Mouse (Mus musculus): ENCODE results near the gene Lin7c. TPM values are rescaled to one million over a fixed set of nuclear protein-coding genes. Genes with fewer than 3 reads are reported as not detected.
A peak's percentile ranks its signal among the peaks of the same experiment; 100 is the strongest.

Lin7c gene
- polyA plus RNA-seq (2012; rRNA removed) (5.2 and 7.2 TPM in 2 replicates), polyA plus RNA-seq (2014; fragmentation: Nextera tagmentation; extraction: Ambion mirVana) (16.8 and 17.3 TPM in 2 replicates)

DNA sequence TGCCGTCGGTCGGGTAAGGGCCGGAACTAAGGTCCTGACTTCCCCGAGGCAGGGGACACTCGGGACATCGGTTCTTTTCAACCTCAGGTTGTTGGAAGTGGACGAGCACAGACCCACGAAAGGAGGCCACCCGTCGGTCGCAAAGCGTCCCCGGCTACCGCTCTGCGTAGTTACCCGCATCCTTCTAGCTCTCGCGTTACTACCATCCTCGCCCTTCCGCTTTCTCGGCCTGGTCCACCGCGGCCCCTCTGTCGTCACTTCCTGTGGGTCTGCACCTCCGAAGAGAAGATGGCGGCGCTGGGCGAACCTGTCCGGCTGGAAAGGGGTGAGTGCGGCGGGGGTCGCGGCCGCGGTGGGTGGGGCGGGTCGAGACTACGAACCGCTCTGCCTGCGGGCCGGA, at the start of gene Lin7c:
Lin7c (plus strand) TSS at position 257 of the 400 bp plus-strand sequence.
- DNase-seq (ENCODE audit: low read depth in 3 of 3, low spot score in 3 of 3) (peak; percentile 85 to 88 (median 86)), ATAC-seq (ENCODE audit: insufficient read depth) (peak; percentile 100)
- peak within 1 kb of the TSS; percentile 98 for H3K9ac ChIP-seq (replicated peaks)
- under 1% methylated on average over 42 of the region's 42 CpGs for WGBS (ENCODE audit: insufficient replicate concordance)
- no peaks in the 10 kb centered on the region for H3K9me3 ChIP-seq (ENCODE audit: control insufficient read depth, low read length)
- H3K4me2 ChIP-seq (ENCODE audit: low read depth): peak within 1 kb of the TSS; percentile 87
- H3K36me3 ChIP-seq (replicated peaks; ENCODE audit: control insufficient read depth, insufficient read depth, low read depth): peaks cover 12% of the 10 kb centered on the region
- peak within 1 kb of the TSS; percentile 75 to 97 for H3K4me3 ChIP-seq (ENCODE audit: insufficient read depth in 1 of 2, low read depth in 2 of 2, low read length in 2 of 2)
- H3K27me3 ChIP-seq (ENCODE audit: control insufficient read depth, insufficient read depth, low read length): no peaks in the 10 kb centered on the region
- TF ChIP-seq EP300 (IDR thresholded peaks at IDR 0.05; ENCODE audit: low read depth) (no peak), CTCF (IDR thresholded peaks at IDR 0.05; ENCODE audit: low read depth) (no peak)
- peak within 1 kb of the TSS; percentile 69 for H3K27ac ChIP-seq
- peaks cover 9% of the 10 kb centered on the region in 2 experiments for H3K4me1 ChIP-seq (replicated peaks; ENCODE audit: control insufficient read depth in 2 of 2, insufficient read depth in 2 of 2, low read length in 1 of 2)

GRCm38 (mm10) chr2:109846401-109846800, 44.3 kb upstream of the Lin7c start:
- WGBS (ENCODE audit: insufficient replicate concordance): 41% methylated on average over 4 of the region's 4 CpGs

DNA sequence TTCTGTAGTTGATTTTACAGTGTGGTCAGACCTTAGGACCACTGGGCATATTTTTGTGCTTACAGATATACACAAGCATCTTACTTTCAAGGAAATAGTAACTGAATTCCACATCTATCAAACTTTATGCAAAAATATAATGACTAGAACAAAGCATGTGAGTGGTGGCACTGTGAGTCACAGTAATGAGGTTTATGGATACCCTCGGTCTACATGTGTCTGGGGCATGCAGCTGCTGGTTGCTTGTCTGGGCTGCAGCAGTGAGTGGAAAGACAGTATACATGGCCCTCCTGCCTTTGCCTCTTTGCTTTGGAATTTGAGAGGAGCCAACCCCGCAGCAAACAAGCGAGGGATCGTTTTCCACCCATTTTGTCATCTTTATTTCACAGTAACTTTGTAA, 42.3 kb upstream of the Lin7c start:
- Histone ChIP-seq H3K27me3 (ENCODE audit: control insufficient read depth, insufficient read depth, low read length) (no peaks in the 10 kb centered on the region), H3K9ac (replicated peaks) (no peak overlapping the region), H3K4me1 (replicated peaks; ENCODE audit: control insufficient read depth in 2 of 2, insufficient read depth in 2 of 2, low read length in 1 of 2) (no peaks in the 10 kb centered on the region), H3K36me3 (replicated peaks; ENCODE audit: control insufficient read depth, insufficient read depth, low read depth) (no peaks in the 10 kb centered on the region), H3K27ac (no peak overlapping the region), H3K4me3 (ENCODE audit: insufficient read depth in 1 of 2, low read depth in 2 of 2, low read length in 2 of 2) (no peak overlapping the region), H3K9me3 (ENCODE audit: control insufficient read depth, low read length) (no peaks in the 10 kb centered on the region), H3K4me2 (ENCODE audit: low read depth) (no peak overlapping the region)
- 57% methylated on average over 4 of the region's 4 CpGs for WGBS (ENCODE audit: insufficient replicate concordance)
- ATAC-seq (ENCODE audit: insufficient read depth) (no peak), DNase-seq (ENCODE audit: low read depth in 3 of 3, low spot score in 3 of 3) (no peak)
- TF ChIP-seq CTCF (IDR thresholded peaks at IDR 0.05; ENCODE audit: low read depth) (no peak), EP300 (IDR thresholded peaks at IDR 0.05; ENCODE audit: low read depth) (no peak)

More at GRCm38 (mm10) chr2:109846401-109846800, 44.3 kb upstream of the Lin7c start:
- H3K4me3 ChIP-seq (ENCODE audit: insufficient read depth in 1 of 2, low read depth in 2 of 2, low read length in 2 of 2): no peak overlapping the region
- no peaks in the 10 kb centered on the region for H3K27me3 ChIP-seq (ENCODE audit: control insufficient read depth, insufficient read depth, low read length)
- DNase-seq (ENCODE audit: low read depth in 3 of 3, low spot score in 3 of 3) (no peak), ATAC-seq (ENCODE audit: insufficient read depth) (no peak)
- TF ChIP-seq CTCF (IDR thresholded peaks at IDR 0.05; ENCODE audit: low read depth) (no peak), EP300 (IDR thresholded peaks at IDR 0.05; ENCODE audit: low read depth) (no peak)
- no peak overlapping the region for H3K27ac ChIP-seq
- no peaks in the 10 kb centered on the region for H3K9me3 ChIP-seq (ENCODE audit: control insufficient read depth, low read length)
- no peak overlapping the region for H3K9ac ChIP-seq (replicated peaks)
- H3K4me2 ChIP-seq (ENCODE audit: low read depth): no peak overlapping the region
- H3K36me3 ChIP-seq (replicated peaks; ENCODE audit: control insufficient read depth, insufficient read depth, low read depth): no peaks in the 10 kb centered on the region
- H3K4me1 ChIP-seq (replicated peaks; ENCODE audit: control insufficient read depth in 2 of 2, insufficient read depth in 2 of 2, low read length in 1 of 2): no peaks in the 10 kb centered on the region

- no peak overlapping the region for H3K4me3 ChIP-seq (ENCODE audit: insufficient read depth in 1 of 2, low read depth in 2 of 2, low read length in 2 of 2)
- no peak for TF ChIP-seq EP300 (IDR thresholded peaks at IDR 0.05; ENCODE audit: low read depth)
- TF ChIP-seq CTCF (IDR thresholded peaks at IDR 0.05; ENCODE audit: low read depth): no peak
- H3K4me2 ChIP-seq (ENCODE audit: low read depth): no peak overlapping the region
- no peaks in the 10 kb centered on the region for H3K27me3 ChIP-seq (ENCODE audit: control insufficient read depth, insufficient read depth, low read length)
- H3K36me3 ChIP-seq (replicated peaks; ENCODE audit: control insufficient read depth, insufficient read depth, low read depth): no peaks in the 10 kb centered on the region
- H3K9ac ChIP-seq (replicated peaks): no peak overlapping the region
- WGBS (ENCODE audit: insufficient replicate concordance): 42% methylated on average over 8 of the region's 8 CpGs
- ATAC-seq (ENCODE audit: insufficient read depth) (no peak), DNase-seq (ENCODE audit: low read depth in 3 of 3, low spot score in 3 of 3) (no peak)
- no peak overlapping the region for H3K27ac ChIP-seq
- no peaks in the 10 kb centered on the region for H3K4me1 ChIP-seq (replicated peaks; ENCODE audit: control insufficient read depth in 2 of 2, insufficient read depth in 2 of 2, low read length in 1 of 2)
- no peaks in the 10 kb centered on the region for H3K9me3 ChIP-seq (ENCODE audit: control insufficient read depth, low read length)
Measured at GRCm38 (mm10) chr2:109848715-109849114, 41.9 kb upstream of the Lin7c start.

DNA sequence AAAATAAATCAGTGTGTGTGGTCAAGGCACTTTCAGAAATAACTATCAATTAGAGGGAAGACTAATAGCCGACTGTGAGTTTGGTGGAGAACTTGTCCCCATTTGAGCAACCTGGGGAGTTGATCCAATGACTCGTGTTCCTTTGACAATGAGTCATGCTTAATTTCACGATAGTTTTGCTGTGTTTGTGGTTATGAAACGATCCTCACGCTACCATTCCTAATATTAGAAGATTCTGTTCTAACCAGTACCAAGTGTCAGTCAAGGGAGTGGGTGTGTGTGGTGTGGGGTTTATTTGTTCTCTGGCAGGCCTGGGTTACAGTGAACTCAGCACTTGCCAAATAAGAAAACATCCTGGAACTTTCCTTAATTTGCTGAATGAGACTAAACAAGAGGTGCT, 35.1 kb upstream of the Lin7c start:
- ATAC-seq (ENCODE audit: insufficient read depth) (no peak), DNase-seq (ENCODE audit: low read depth in 3 of 3, low spot score in 3 of 3) (no peak)
- H3K36me3 ChIP-seq (replicated peaks; ENCODE audit: control insufficient read depth, insufficient read depth, low read depth): no peaks in the 10 kb centered on the region
- H3K9me3 ChIP-seq (ENCODE audit: control insufficient read depth, low read length): no peaks in the 10 kb centered on the region
- H3K4me1 ChIP-seq (replicated peaks; ENCODE audit: control insufficient read depth in 2 of 2, insufficient read depth in 2 of 2, low read length in 1 of 2): no peaks in the 10 kb centered on the region
- H3K4me2 ChIP-seq (ENCODE audit: low read depth): no peak overlapping the region
- TF ChIP-seq CTCF (IDR thresholded peaks at IDR 0.05; ENCODE audit: low read depth): no peak
- no peak for TF ChIP-seq EP300 (IDR thresholded peaks at IDR 0.05; ENCODE audit: low read depth)
- no peak overlapping the region for H3K4me3 ChIP-seq (ENCODE audit: insufficient read depth in 1 of 2, low read depth in 2 of 2, low read length in 2 of 2)
- H3K27ac ChIP-seq: no peak overlapping the region
- no peaks in the 10 kb centered on the region for H3K27me3 ChIP-seq (ENCODE audit: control insufficient read depth, insufficient read depth, low read length)
- WGBS (ENCODE audit: insufficient replicate concordance): 62% methylated on average over 5 of the region's 5 CpGs
- no peak overlapping the region for H3K9ac ChIP-seq (replicated peaks)
